Mouse (Mus musculus) liver, embryonic 14.5 days (tissue): ENCODE measurements around the gene 4930548H24Rik.

Source experiments
- CTCF ChIP-seq: IDR thresholded peaks from 2 replicates; pipeline ENCODE4 v1.5.1; 2016; ENCODE audit warnings: antibody characterized with exemption, low read depth, control low read depth
- EP300 ChIP-seq: IDR thresholded peaks from 2 replicates; pipeline ENCODE4 v1.6.1; 2016; ENCODE audit warnings: antibody characterized with exemption, low read depth

- TF ChIP-seq CTCF, result no peak; the same call in 1 of the 2 replicates
- TF ChIP-seq EP300, result no peak
These were observed 33.5 kb upstream of the 4930548H24Rik start, which contains the start of gene Zfp512 for GRCm38 (mm10) chr5:31451878-31452561.
